Mouse (Mus musculus) kidney, adult 2 months (tissue): ENCODE results near the gene Itga3.

Source experiments
- CTCF ChIP-seq: fragments of 200-500 bp; conservative IDR thresholded peaks from 2 replicates; pipeline ENCODE4 v1.5.1; 2011; ENCODE audit warnings: low read depth, mild to moderate bottlenecking, control low read depth, low read length, moderate library complexity, mixed read lengths; ENCODE audit not compliant: insufficient read depth, insufficient read length
- POLR2A ChIP-seq: fragments of 200-500 bp; IDR thresholded peaks from one replicate; pipeline ENCODE4 v1.6.1; 2011; ENCODE audit warnings: low read depth, low read length, control low read depth

DNA sequence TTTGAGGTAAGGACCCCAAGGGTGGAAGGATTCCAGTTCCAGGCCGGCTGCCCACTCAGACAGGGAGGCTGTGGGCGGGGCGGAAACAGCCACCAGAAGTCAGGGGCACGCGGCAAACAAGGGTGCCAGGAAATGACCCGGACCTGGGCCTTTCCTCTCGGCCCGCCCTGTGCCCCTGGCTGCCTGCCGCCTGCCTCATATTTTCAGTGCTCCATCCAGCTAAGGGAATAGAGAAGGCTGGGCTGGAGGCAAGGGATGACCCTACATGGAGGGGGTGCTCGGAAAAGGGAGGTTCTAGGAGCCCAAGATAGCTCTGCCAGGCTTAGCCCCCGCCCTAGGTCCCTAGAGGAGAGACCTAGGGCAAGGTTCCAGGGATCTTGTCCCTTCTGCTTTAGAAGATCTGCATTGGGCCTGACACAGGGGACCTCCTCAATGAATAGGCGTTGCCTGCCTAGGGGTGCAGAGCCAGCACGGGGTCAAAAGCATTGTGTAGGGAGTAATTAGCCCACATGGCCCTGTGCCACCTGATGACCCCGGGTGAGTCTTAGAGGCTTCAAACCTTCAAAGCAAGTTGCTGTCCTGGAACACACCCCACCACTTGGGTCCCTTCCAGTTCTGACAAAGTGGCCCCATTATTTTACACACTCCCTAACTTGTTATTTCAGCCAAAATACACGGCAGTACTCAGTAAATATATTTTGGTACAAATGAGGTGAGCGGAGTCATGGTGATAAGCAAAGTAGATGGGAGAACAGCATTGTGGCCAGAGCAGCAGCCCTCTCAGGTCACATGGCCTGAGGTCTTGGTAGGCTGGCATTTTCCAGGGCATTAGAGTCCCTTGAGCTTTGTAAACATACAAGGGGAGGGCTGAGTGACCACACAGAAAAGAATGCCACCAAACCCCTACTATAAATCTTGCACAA, 12.5 kb upstream of the Itga3 start:
- no peak for TF ChIP-seq CTCF
- TF ChIP-seq POLR2A, result no peak
